Comparison of ENCODE assay signal across 21 mouse cellular contexts in the genomic region with DNA sequence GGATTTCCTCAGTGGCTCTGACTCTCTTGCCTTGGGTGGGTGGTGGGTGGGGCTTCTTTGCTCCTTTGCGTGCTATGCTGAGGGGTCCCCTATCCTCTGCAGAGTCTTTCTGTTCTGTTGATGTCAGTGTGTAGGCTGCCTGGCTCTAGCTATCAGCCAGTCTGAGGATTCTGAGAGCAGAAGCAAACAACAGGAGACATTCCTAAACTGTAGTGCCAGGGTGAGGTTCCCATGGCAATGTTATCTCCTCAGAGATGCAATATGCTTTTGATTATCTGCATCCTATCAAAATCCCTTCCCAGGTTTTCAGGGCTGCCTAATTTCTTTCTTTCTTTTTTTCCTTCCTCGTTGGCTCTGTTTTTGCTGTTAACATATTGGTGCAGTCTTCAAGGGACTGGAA. TPM values are rescaled to one million over a fixed set of nuclear protein-coding genes. Genes with fewer than 3 reads are reported as not detected.
DNase-seq lines count a peak whose midpoint lies in the region; ATAC-seq and TF ChIP-seq lines count a peak whose summit lies in the region.
"Had no signal": no experiment of that assay in that cellular context is flagged by ENCODE, and none has a peak within 500 bp of the region (broad histone marks: within the 10 kb centered on the region; RNA-seq: fewer than 3 reads in every experiment).

No protein-coding gene starts in this region.

- H3K4me3 ChIP-seq in forebrain, postnatal 0 days (ENCODE audit: low read depth, low read length), result no peak overlapping the region
- H3K4me3 ChIP-seq in forebrain, embryonic 10.5 days, result no peak overlapping the region
- no peak overlapping the region for H3K4me3 ChIP-seq in midbrain, postnatal 0 days (ENCODE audit: low read depth, low read length)
- H3K4me3 ChIP-seq in midbrain, embryonic 13.5 days (replicated peaks), result no peak overlapping the region
- H3K4me3 ChIP-seq: embryonic facial prominence, embryonic 13.5 days; embryonic facial prominence, embryonic 15.5 days; erythroblast, embryonic 14.5 days; forebrain, embryonic 13.5 days had no signal

- peak; percentile 87 for ATAC-seq in forebrain, postnatal 0 days
- 0 out of 2 replicates have a peak, but pooled peaks have one; percentile 23 for ATAC-seq in midbrain, postnatal 0 days (ENCODE audit: low FRiP score)
- no peak for ATAC-seq in midbrain, embryonic 13.5 days
- ATAC-seq: forebrain, embryonic 13.5 days had no signal

- 61% methylated on average over 2 of the region's 2 CpGs for whole genome bisulfite sequencing in forebrain, postnatal 0 days
- WGBS in forebrain, embryonic 10.5 days, result 73% methylated on average over 2 of the region's 2 CpGs
- WGBS in midbrain, postnatal 0 days, result 57% methylated on average over 2 of the region's 2 CpGs
- WGBS in midbrain, embryonic 13.5 days, result 76% methylated on average over 2 of the region's 2 CpGs

- no peaks in the 10 kb centered on the region for H3K9me3 ChIP-seq in forebrain, postnatal 0 days (ENCODE audit: low read length)
- H3K9me3 ChIP-seq in forebrain, embryonic 10.5 days, result no peaks in the 10 kb centered on the region
- no peaks in the 10 kb centered on the region for H3K9me3 ChIP-seq in midbrain, postnatal 0 days (ENCODE audit: low read length)
- H3K9me3 ChIP-seq in midbrain, embryonic 13.5 days, result no peaks in the 10 kb centered on the region
- H3K9me3 ChIP-seq: embryonic facial prominence, embryonic 13.5 days; embryonic facial prominence, embryonic 15.5 days; forebrain, embryonic 13.5 days had no signal

- no peak overlapping the region for H3K9ac ChIP-seq in forebrain, postnatal 0 days
- no peak overlapping the region for H3K9ac ChIP-seq in midbrain, postnatal 0 days (replicated peaks; ENCODE audit: low read length, poor library complexity, severe bottlenecking)
- no peak overlapping the region for H3K9ac ChIP-seq in midbrain, embryonic 13.5 days (replicated peaks)
- H3K9ac ChIP-seq: embryonic facial prominence, embryonic 13.5 days; embryonic facial prominence, embryonic 15.5 days; forebrain, embryonic 13.5 days had no signal

- peak; percentile 19 for DNase-seq in forebrain, postnatal 0 days
- DNase-seq in forebrain, embryonic 10.5 days (ENCODE audit: extremely low spot score, low spot score), result no peak
- DNase-seq in midbrain, postnatal 0 days (ENCODE audit: low spot score), result no peak
- DNase-seq in NIH3T3 (ENCODE audit: low read depth), result peak; percentile 50
- no peak for DNase-seq in adrenal gland, postnatal 14 days
- DNase-seq: adrenal gland, adult 2 months; adrenal gland, postnatal 10 days; cerebellum, adult 11 months; cerebellum, adult 18-20 months; cerebellum, adult 8-10 months; cerebellum, adult 9-11 months; cerebellum, postnatal 14 days; cerebellum, postnatal 36 days; embryo, embryonic 11 days had no signal

- no peaks in the 10 kb centered on the region for H3K4me1 ChIP-seq in forebrain, postnatal 0 days (ENCODE audit: insufficient read depth)
- no peaks in the 10 kb centered on the region for H3K4me1 ChIP-seq in forebrain, embryonic 10.5 days
- H3K4me1 ChIP-seq in midbrain, postnatal 0 days (ENCODE audit: insufficient read depth, low read length), result no peaks in the 10 kb centered on the region
- H3K4me1 ChIP-seq in midbrain, embryonic 13.5 days (replicated peaks), result no peaks in the 10 kb centered on the region
- H3K4me1 ChIP-seq: embryonic facial prominence, embryonic 13.5 days; embryonic facial prominence, embryonic 15.5 days; forebrain, embryonic 13.5 days had no signal

- no peak overlapping the region for H3K27ac ChIP-seq in forebrain, postnatal 0 days (ENCODE audit: low read depth, low read length)
- no peak overlapping the region for H3K27ac ChIP-seq in forebrain, embryonic 10.5 days
- no peak overlapping the region for H3K27ac ChIP-seq in midbrain, postnatal 0 days (ENCODE audit: low read depth, low read length)
- H3K27ac ChIP-seq in midbrain, embryonic 13.5 days, result no peak overlapping the region
- H3K27ac ChIP-seq: embryonic facial prominence, embryonic 13.5 days; embryonic facial prominence, embryonic 15.5 days; forebrain, embryonic 13.5 days had no signal

- H3K4me2 ChIP-seq in forebrain, postnatal 0 days (ENCODE audit: low read depth), result no peak overlapping the region
- no peak overlapping the region for H3K4me2 ChIP-seq in midbrain, postnatal 0 days (ENCODE audit: low read depth, low read length, poor library complexity, severe bottlenecking)
- no peak overlapping the region for H3K4me2 ChIP-seq in midbrain, embryonic 13.5 days (replicated peaks)
- H3K4me2 ChIP-seq: embryonic facial prominence, embryonic 13.5 days; embryonic facial prominence, embryonic 15.5 days; forebrain, embryonic 13.5 days had no signal

- TF ChIP-seq CTCF in forebrain, postnatal 0 days (IDR thresholded peaks at IDR 0.05; ENCODE audit: low read depth), result no peak
- TF ChIP-seq CTCF in midbrain, postnatal 0 days (IDR thresholded peaks at IDR 0.05), result no peak

- peaks cover 8% of the 10 kb centered on the region; the same call in 1 of the 2 replicates for H3K36me3 ChIP-seq in forebrain, postnatal 0 days (ENCODE audit: insufficient read depth)
- H3K36me3 ChIP-seq in forebrain, embryonic 10.5 days (replicated peaks), result peaks cover 16% of the 10 kb centered on the region
- peaks cover 11% of the 10 kb centered on the region for H3K36me3 ChIP-seq in midbrain, postnatal 0 days (ENCODE audit: insufficient read depth, low read length)
- peaks cover 12% of the 10 kb centered on the region; the same call in 1 of the 2 replicates for H3K36me3 ChIP-seq in midbrain, embryonic 13.5 days
- H3K36me3 ChIP-seq: embryonic facial prominence, embryonic 15.5 days had no signal

- H3K27me3 ChIP-seq in forebrain, postnatal 0 days (ENCODE audit: insufficient read depth, low read length), result no peaks in the 10 kb centered on the region
- H3K27me3 ChIP-seq in forebrain, embryonic 10.5 days (ENCODE audit: poor library complexity, severe bottlenecking), result no peaks in the 10 kb centered on the region
- H3K27me3 ChIP-seq in midbrain, postnatal 0 days (ENCODE audit: insufficient read depth, low read length), result no peaks in the 10 kb centered on the region
- H3K27me3 ChIP-seq in midbrain, embryonic 13.5 days, result no peaks in the 10 kb centered on the region
- H3K27me3 ChIP-seq: embryonic facial prominence, embryonic 13.5 days; embryonic facial prominence, embryonic 15.5 days; forebrain, embryonic 13.5 days had no signal

RNA-seq across cellular contexts. Expression of a gene that starts 19.7 kb away (rescaled TPM):
- total RNA-seq in forebrain, postnatal 0 days (2014; rRNA removed), result 92.8 and 94.3 TPM in 2 replicates
- polyA plus RNA-seq in forebrain, postnatal 0 days (2015; fragmentation: Nextera tagmentation; extraction: Ambion mirVana), result 49.8 and 52.0 TPM in 2 replicates
- polyA plus RNA-seq in forebrain, embryonic 10.5 days (2016; fragmentation: Nextera tagmentation; extraction: Ambion mirVana), result 0.26 and 0.74 TPM in 2 replicates
- total RNA-seq in midbrain, postnatal 0 days (2014; rRNA removed), result 123 and 128 TPM in 2 replicates
- 49.2 and 56.3 TPM in 2 replicates for polyA plus RNA-seq in midbrain, postnatal 0 days (2015; fragmentation: Nextera tagmentation; extraction: Ambion mirVana)
- polyA plus RNA-seq in midbrain, embryonic 13.5 days (2015; fragmentation: Nextera tagmentation; extraction: Ambion mirVana), result 5.6 and 6.2 TPM in 2 replicates
- total RNA-seq in adrenal gland, postnatal 14 days (2021), result 3.7 TPM in 2 replicates
- total RNA-seq: common myeloid progenitor, adult 5-6 weeks had no signal

RNA-seq across cellular contexts. Expression of a gene that starts 45.5 kb away (rescaled TPM):
- total RNA-seq in forebrain, postnatal 0 days (2014; rRNA removed), result 0.23 and 0.24 TPM in 2 replicates
- polyA plus RNA-seq in forebrain, postnatal 0 days (2015; fragmentation: Nextera tagmentation; extraction: Ambion mirVana), result 0.10 and 0.17 TPM in 2 replicates
- 0.06 TPM in 2 replicates for polyA plus RNA-seq in forebrain, embryonic 10.5 days (2016; fragmentation: Nextera tagmentation; extraction: Ambion mirVana)
- total RNA-seq in midbrain, postnatal 0 days (2014; rRNA removed), result 0.22 and 0.90 TPM in 2 replicates
- polyA plus RNA-seq in midbrain, postnatal 0 days (2015; fragmentation: Nextera tagmentation; extraction: Ambion mirVana), result 0.21 and 0.37 TPM in 2 replicates
- 0.12 TPM in 1 of 2 replicates, not detected in the other for polyA plus RNA-seq in midbrain, embryonic 13.5 days (2015; fragmentation: Nextera tagmentation; extraction: Ambion mirVana)
- total RNA-seq in adrenal gland, postnatal 14 days (2021), result 0.78 and 1.1 TPM in 2 replicates
- total RNA-seq: common myeloid progenitor, adult 5-6 weeks had no signal
- polyA plus RNA-seq: erythroblast, embryonic 14.5 days; forebrain, embryonic 11.5 days had no signal

Comparison
In these comparisons a context has a peak if more than half of its experiments do, and no peak if none do; other contexts are left out.
1. DNase-seq: peak in forebrain, postnatal 0 days (single experiment) and NIH3T3 (single experiment); none in forebrain, embryonic 10.5 days (single experiment), midbrain, postnatal 0 days (single experiment) and adrenal gland, postnatal 14 days (single experiment).